Mouse (Mus musculus) cerebellum, adult 18-20 months (tissue): ENCODE measurements at regions not wholly inside any gene's neighbourhood (a gene's known extent, or its start where the extent isn't known, plus 50 kb on each side); places are given as distances from the start of the nearest gene placed in this dataset.

Experiments
- DNase-seq, 2 experiments: peaks; one replicate each; pipeline ENCODE4 v3.0.0; 2021

DNA sequence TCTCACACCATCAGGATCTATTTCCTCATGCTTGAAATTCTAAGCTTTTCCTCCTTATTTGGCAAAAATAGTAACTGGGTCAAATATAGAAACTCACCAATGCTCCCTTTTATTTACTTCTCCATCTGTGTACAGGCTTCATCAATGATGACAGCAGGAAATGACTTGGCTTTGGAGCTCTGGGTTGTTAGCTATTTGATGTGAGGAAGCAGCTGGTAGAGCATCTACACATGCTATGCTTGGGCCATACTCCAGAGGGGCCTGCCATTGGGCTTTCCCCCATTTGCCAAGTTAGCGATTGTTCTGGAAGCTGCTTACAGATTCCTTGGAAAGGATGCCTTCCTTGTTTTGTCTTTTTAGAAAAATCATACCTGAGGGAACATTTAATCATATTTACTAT, 181.5 kb upstream of the F9 start:
- DNase-seq = peak; percentile 3 to 12
